Mouse (Mus musculus): ENCODE results near the gene Cul9. TPM values are rescaled to one million over a fixed set of nuclear protein-coding genes. Genes with fewer than 3 reads are reported as not detected.
"Not testable (repeated sequence)": the region's sequence is repeated elsewhere in the genome, so short reads cannot be mapped to it uniquely, and the experiment has no call there.

Cul9 gene
- polyA plus RNA-seq, 1 experiment from 2014 or later, result 15.2 TPM

DNA sequence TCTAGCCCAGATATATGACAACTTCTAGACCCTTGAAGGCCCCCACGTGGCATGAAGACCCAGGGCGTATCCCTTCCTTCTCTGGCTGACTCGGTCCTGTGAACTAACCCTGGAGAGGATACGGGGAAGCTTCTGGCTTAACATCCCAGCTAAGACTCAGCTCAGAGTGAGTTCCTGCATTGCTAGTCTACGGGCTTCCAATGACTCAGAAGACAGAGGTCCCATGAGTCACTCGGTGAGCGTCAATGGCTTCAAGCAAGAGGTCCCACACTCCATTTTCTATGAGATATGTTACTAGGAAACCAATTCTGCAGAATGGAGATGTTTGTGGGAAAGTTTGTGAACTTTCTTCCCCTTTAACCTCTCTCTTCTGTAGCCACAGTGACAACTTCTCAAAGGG is 28.3 kb upstream of the Cul9 start:
- no peak for ATAC-seq (ENCODE audit: low FRiP score, low read depth)
- WGBS, result 93% methylated on average over 7 of the region's 7 CpGs
- Histone ChIP-seq H3K4me1 (no peaks in the 10 kb centered on the region), H3K36me3 (peaks cover 87% of the 10 kb centered on the region), H3K4me2 (replicated peaks) (no peak overlapping the region), H3K9me3 (no peaks in the 10 kb centered on the region), H3K27ac (replicated peaks) (no peak overlapping the region), H3K4me3 (no peak overlapping the region), H3K9ac (replicated peaks) (no peak overlapping the region), H3K27me3 (no peaks in the 10 kb centered on the region)

- 88% methylated on average over 11 of the region's 11 CpGs for WGBS
- ATAC-seq (ENCODE audit: low FRiP score, low read depth), result no peak
- H3K27me3 ChIP-seq, result no peaks in the 10 kb centered on the region
- H3K27ac ChIP-seq (replicated peaks), result no peak overlapping the region
- H3K9me3 ChIP-seq, result no peaks in the 10 kb centered on the region
- H3K4me3 ChIP-seq, result no peak overlapping the region
- H3K9ac ChIP-seq (replicated peaks), result no peak overlapping the region
- peaks cover 89% of the 10 kb centered on the region for H3K36me3 ChIP-seq
- H3K4me1 ChIP-seq, result no peaks in the 10 kb centered on the region
- no peak overlapping the region for H3K4me2 ChIP-seq (replicated peaks)
Measured at GRCm38 (mm10) chr17:46571005-46571404, 24.8 kb upstream of the Cul9 start.

- H3K4me2 ChIP-seq (replicated peaks), result no peak overlapping the region
- H3K9ac ChIP-seq (replicated peaks), result no peak overlapping the region
- ATAC-seq (ENCODE audit: low FRiP score, low read depth), result no peak
- peaks cover 14% of the 10 kb centered on the region for H3K4me1 ChIP-seq
- H3K4me3 ChIP-seq, result no peak overlapping the region
- H3K27ac ChIP-seq (replicated peaks), result no peak overlapping the region
- WGBS, result 97% methylated on average over 6 of the region's 6 CpGs
- H3K9me3 ChIP-seq, result no peaks in the 10 kb centered on the region
- peaks cover 7% of the 10 kb centered on the region for H3K36me3 ChIP-seq
- no peaks in the 10 kb centered on the region for H3K27me3 ChIP-seq
Measured at GRCm38 (mm10) chr17:46559146-46559545, 13.0 kb upstream of the Cul9 start.

DNA sequence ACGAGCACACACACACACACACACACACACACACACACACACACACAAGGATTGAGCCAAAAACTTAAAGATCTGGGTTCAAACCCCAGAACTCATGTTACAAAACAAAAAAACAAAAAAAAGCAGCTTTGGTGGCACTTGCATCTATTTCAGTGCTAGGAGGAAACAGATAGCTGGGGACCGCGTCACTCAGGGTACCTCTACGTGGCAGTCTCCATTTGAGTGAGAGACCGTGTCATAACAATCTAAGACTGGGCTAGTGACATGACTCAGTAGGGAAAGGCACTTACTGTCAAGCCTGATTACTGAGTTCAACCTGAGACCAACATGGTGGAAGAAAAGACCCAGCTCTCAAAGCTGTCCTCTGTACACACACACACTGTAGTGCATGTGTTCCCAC is 12.0 kb upstream of the Cul9 start:
- ATAC-seq (ENCODE audit: low FRiP score, low read depth), result no peak
- WGBS, result 85% methylated on average over 5 of the region's 5 CpGs
- Histone ChIP-seq H3K4me3 (no peak overlapping the region), H3K27me3 (no peaks in the 10 kb centered on the region), H3K36me3 (no peaks in the 10 kb centered on the region), H3K4me2 (replicated peaks) (no peak overlapping the region), H3K4me1 (peaks cover 24% of the 10 kb centered on the region), H3K9ac (replicated peaks) (no peak overlapping the region), H3K9me3 (no peaks in the 10 kb centered on the region), H3K27ac (replicated peaks) (no peak overlapping the region)

DNA sequence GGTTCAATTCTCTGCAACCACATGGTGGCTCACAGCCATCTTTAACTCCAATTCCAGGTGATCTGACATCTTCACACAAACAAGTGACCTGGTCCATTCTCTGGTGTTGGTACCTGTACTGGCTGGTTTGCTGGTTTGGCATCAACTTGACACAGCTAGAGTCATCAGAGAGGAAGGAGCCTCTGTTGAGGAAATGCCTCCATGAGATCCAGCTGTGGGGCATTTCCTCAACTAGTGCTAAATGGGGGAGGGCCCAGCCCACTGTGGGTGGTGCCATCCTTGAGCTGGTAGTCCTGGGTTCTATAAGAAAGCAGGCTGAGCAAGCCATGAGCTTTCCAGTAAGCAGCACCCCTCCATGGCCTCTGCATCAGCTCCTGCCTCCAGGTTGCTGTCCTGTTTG is 11.1 kb upstream of the Cul9 start:
- not testable (repeated sequence) for H3K9me3 ChIP-seq; H3K27me3 ChIP-seq; H3K4me2 ChIP-seq (replicated peaks); H3K36me3 ChIP-seq; H3K4me3 ChIP-seq; ATAC-seq (ENCODE audit: low FRiP score, low read depth); H3K9ac ChIP-seq (replicated peaks)
- Histone ChIP-seq H3K4me1 (peaks cover 31% of the 10 kb centered on the region), H3K27ac (replicated peaks) (0 out of 2 replicates have a peak overlapping the region, but pooled peaks have one; percentile 81)

DNA sequence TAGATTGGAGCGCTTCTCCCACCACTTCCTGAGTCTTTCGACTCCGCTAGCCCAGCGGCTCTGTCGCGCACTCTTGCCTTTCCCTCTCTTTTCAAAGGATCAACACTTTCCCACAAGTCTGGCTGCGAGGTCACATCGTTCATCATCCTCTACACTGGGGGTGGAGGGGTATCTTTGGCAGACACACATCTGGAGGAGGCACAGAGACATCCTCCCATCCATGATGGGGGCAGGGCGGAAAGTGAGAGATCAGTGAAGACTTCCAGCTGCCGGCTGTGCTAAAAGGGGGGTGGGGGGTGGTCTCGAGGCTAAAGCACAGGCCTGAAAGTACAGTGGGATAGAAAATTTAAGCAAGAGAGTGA is 10.4 kb upstream of the Cul9 start:
- Histone ChIP-seq H3K9me3 (no peaks in the 10 kb centered on the region), H3K4me1 (peaks cover 34% of the 10 kb centered on the region), H3K4me3 (peak overlapping the region; percentile 99), H3K4me2 (replicated peaks) (peak overlapping the region; percentile 91), H3K27me3 (no peaks in the 10 kb centered on the region), H3K9ac (replicated peaks) (peak overlapping the region; percentile 76), H3K36me3 (peaks cover 3% of the 10 kb centered on the region), H3K27ac (replicated peaks) (peak overlapping the region; percentile 81)
- ATAC-seq (ENCODE audit: low FRiP score, low read depth), result peak; percentile 17; the same call in 1 of the 2 replicates
- WGBS, result 1% methylated on average over 11 of the region's 11 CpGs

DNA sequence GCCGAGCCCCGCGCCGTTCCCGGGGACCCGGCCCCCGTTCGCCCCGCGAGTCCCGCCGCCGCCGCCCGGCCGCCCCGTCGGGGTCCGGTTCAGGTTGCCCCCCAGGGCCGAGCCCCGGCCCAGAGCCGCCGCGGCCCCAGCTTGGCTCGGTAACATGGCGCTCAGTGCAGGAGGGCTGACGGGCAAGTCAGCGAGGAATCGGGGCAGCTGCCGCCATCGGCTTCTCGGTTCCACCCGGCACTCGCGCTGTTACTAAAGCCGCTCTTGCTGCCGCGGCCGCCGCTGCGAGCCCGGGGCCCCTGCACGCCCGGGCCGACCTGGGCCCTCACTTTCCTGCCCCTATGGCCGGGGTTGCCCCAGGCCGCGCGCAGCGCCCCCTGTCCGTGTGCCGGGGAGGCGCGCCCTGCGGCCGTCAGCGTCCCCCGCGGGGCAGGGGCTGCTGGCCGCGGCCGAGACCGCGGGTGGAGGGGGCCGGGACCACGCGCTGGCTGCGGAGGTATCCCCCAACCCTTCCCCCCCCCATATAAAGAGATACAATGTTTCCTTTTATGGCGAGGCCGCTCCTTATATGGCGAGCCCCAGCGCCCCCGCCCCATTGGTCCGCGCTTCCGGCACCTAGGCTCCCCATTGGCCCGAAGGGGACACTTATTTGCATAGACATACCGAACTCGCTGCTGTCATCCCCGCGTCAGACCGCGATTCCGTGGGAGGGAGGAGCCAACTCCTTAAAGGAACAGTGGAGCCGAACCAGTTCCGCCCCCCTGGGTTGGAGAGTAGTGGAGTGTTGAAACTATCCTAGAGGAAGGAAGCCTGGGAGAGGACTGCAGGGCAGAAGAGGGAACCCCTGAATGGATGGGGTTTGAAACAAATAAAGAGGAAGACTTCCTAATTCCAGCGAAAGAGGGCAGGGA is 9.7 kb upstream of the Cul9 start, which contains the start of gene Srf:
TSS of gene Srf (minus strand) at position 503 of the 911 bp plus-strand sequence.
- Histone ChIP-seq H3K27ac (replicated peaks) (peak within 1 kb of the TSS; percentile 92), H3K27me3 (no peaks in the 10 kb centered on the region), H3K36me3 (peaks cover 9% of the 10 kb centered on the region), H3K9ac (replicated peaks) (peak within 1 kb of the TSS; percentile 98), H3K9me3 (no peaks in the 10 kb centered on the region), H3K4me2 (replicated peaks) (peak within 1 kb of the TSS; percentile 91), H3K4me3 (peak within 1 kb of the TSS; percentile 99), H3K4me1 (peaks cover 34% of the 10 kb centered on the region)
- peak; percentile 92 for ATAC-seq (ENCODE audit: low FRiP score, low read depth)
- under 1% methylated on average over 87 of the region's 87 CpGs for WGBS

GRCm38 (mm10) chr17:46554977-46555672 is 8.9 kb upstream of the Cul9 start:
- peak; percentile 1; the same call in 1 of the 2 replicates for ATAC-seq (ENCODE audit: low FRiP score, low read depth)
- peaks cover 34% of the 10 kb centered on the region for H3K4me1 ChIP-seq
- under 1% methylated on average over 75 of the region's 75 CpGs for WGBS
- peak overlapping the region; percentile 91 for H3K4me2 ChIP-seq (replicated peaks)
- H3K9ac ChIP-seq (replicated peaks), result peak overlapping the region; percentile 98
- H3K9me3 ChIP-seq, result no peaks in the 10 kb centered on the region
- H3K27me3 ChIP-seq, result no peaks in the 10 kb centered on the region
- H3K36me3 ChIP-seq, result peaks cover 17% of the 10 kb centered on the region
- peak overlapping the region; percentile 92 for H3K27ac ChIP-seq (replicated peaks)
- peak overlapping the region; percentile 99 for H3K4me3 ChIP-seq

GRCm38 (mm10) chr17:46554646-46554976 is 8.4 kb upstream of the Cul9 start:
- no peak for ATAC-seq (ENCODE audit: low FRiP score, low read depth)
- Histone ChIP-seq H3K36me3 (peaks cover 20% of the 10 kb centered on the region), H3K9ac (replicated peaks) (peak overlapping the region; percentile 98), H3K9me3 (no peaks in the 10 kb centered on the region), H3K4me3 (peak overlapping the region; percentile 99), H3K27me3 (no peaks in the 10 kb centered on the region), H3K4me1 (peaks cover 34% of the 10 kb centered on the region), H3K4me2 (replicated peaks) (peak overlapping the region; percentile 91), H3K27ac (replicated peaks) (peak overlapping the region; percentile 92)
- 0% methylated on average over 11 of the region's 11 CpGs for WGBS

- no peak for ATAC-seq (ENCODE audit: low FRiP score, low read depth)
- Histone ChIP-seq H3K4me3 (peak overlapping the region; percentile 99), H3K27me3 (no peaks in the 10 kb centered on the region), H3K4me1 (peaks cover 34% of the 10 kb centered on the region), H3K9ac (replicated peaks) (peak overlapping the region; percentile 98), H3K4me2 (replicated peaks) (peak overlapping the region; percentile 91), H3K36me3 (peaks cover 26% of the 10 kb centered on the region), H3K27ac (replicated peaks) (no peak overlapping the region), H3K9me3 (no peaks in the 10 kb centered on the region)
- WGBS, result 76% methylated on average over 3 of the region's 3 CpGs
Measured at GRCm38 (mm10) chr17:46553926-46554325, 7.7 kb upstream of the Cul9 start.

- no peaks in the 10 kb centered on the region for H3K9me3 ChIP-seq
- peak overlapping the region; percentile 91 for H3K4me2 ChIP-seq (replicated peaks)
- H3K36me3 ChIP-seq, result peaks cover 30% of the 10 kb centered on the region
- ATAC-seq (ENCODE audit: low FRiP score, low read depth), result no peak
- peak overlapping the region; percentile 77 for H3K27ac ChIP-seq (replicated peaks)
- WGBS, result 50% methylated on average over 11 of the region's 11 CpGs
- no peaks in the 10 kb centered on the region for H3K27me3 ChIP-seq
- H3K4me3 ChIP-seq, result peak overlapping the region; percentile 99
- H3K9ac ChIP-seq (replicated peaks), result peak overlapping the region; percentile 57
- peaks cover 35% of the 10 kb centered on the region for H3K4me1 ChIP-seq
Measured at GRCm38 (mm10) chr17:46553469-46553868, 7.3 kb upstream of the Cul9 start.

DNA sequence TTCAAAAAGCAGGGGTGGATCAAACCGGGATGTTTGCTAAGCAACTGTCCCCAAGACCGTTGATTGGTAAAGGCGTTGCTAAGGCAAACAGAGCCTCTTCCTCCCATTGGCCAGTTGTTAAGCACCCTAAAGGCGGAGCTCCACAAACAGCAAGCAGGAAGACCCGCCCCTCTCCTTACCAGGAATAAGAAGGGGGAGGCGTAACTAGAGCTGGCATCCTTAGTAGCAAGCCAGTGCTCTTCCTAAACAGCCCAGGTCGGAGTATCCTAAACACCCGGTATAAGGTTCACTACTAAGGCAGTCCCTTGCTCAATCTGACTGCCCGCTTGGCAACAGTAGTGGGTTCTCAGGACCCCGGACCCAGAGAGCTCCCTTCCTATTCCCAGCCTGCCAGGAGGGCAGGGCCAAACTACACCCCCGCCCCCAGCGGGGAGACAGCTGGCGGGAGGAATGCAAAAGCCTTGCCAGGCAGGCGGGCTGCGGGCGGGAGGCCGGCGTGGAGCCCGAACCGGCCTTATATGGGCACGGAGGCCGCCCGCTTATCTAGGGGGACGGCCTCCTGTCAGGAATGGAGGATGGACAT is 6.7 kb upstream of the Cul9 start:
- peaks cover 2% of the 10 kb centered on the region for H3K27me3 ChIP-seq
- peaks cover 40% of the 10 kb centered on the region for H3K4me1 ChIP-seq
- H3K4me3 ChIP-seq, result peak overlapping the region; percentile 99
- no peaks in the 10 kb centered on the region for H3K9me3 ChIP-seq
- peak overlapping the region; percentile 57 for H3K9ac ChIP-seq (replicated peaks)
- peak overlapping the region; percentile 91 for H3K4me2 ChIP-seq (replicated peaks)
- ATAC-seq (ENCODE audit: low FRiP score, low read depth), result peak; percentile 72
- peak overlapping the region; percentile 77 for H3K27ac ChIP-seq (replicated peaks)
- 1% methylated on average over 24 of the region's 24 CpGs for WGBS
- peaks cover 34% of the 10 kb centered on the region for H3K36me3 ChIP-seq
